Mouse (Mus musculus) heart, postnatal 0 days (tissue): Measurements from ENCODE around the gene Osbpl8.

Experiments used
- CTCF ChIP-seq: IDR thresholded peaks from 2 replicates; pipeline ENCODE4 v1.5.1; 2016; ENCODE audit warnings: antibody characterized with exemption, control low read depth, low read depth
- EP300 ChIP-seq: IDR thresholded peaks from 2 replicates; pipeline ENCODE4 v1.6.1; 2016; ENCODE audit warnings: antibody characterized with exemption, low read depth

- TF ChIP-seq CTCF (no peak), EP300 (no peak)
Observed at GRCm38 (mm10) chr10:111250192-111250591, 85.6 kb downstream of the Osbpl8 start.
